Mouse (Mus musculus) lung, postnatal 0 days (tissue): ENCODE results near the gene Fam135a. TPM values are rescaled to one million over a fixed set of nuclear protein-coding genes. Genes with fewer than 3 reads are reported as not detected.
A peak's percentile ranks its signal among the peaks of the same experiment; 100 is the strongest.

Experiments
- ATAC-seq: fragments of 200-750 bp; cut with Nextera tagmentation; 2 replicates; pipeline ENCODE4 v1.8.0; 2017; ENCODE audit warnings: moderate library complexity
- DNase-seq: peaks from one replicate; pipeline ENCODE4 v3.0.0-alpha.2; 2016; ENCODE audit warnings: low spot score
- H3K27ac ChIP-seq: fragments of 300-500 bp; sonication (generic); 2 replicates; pipeline ENCODE4 v1.5.1; 2014; ENCODE audit warnings: antibody characterized with exemption, mild to moderate bottlenecking, low read length, mixed read lengths
- H3K27me3 ChIP-seq: fragments of 300-500 bp; sonication (generic); replicated peaks from 2 replicates; pipeline ENCODE4 v1.6.1; 2014; ENCODE audit warnings: low read length, mixed read lengths; ENCODE audit not compliant: insufficient read depth
- H3K36me3 ChIP-seq: fragments of 300-500 bp; sonication (generic); 2 replicates; pipeline ENCODE4 v1.6.1; 2014; ENCODE audit warnings: low read length, mixed read lengths; ENCODE audit not compliant: insufficient read depth
- H3K4me1 ChIP-seq: fragments of 300-500 bp; sonication (generic); 2 replicates; pipeline ENCODE4 v1.6.1; 2014; ENCODE audit warnings: antibody characterized with exemption, low read depth, low read length, mixed read lengths; ENCODE audit not compliant: insufficient read depth
- H3K4me2 ChIP-seq: fragments of 300-500 bp; sonication (generic); replicated peaks from 2 replicates; pipeline ENCODE4 v1.6.1; 2014; ENCODE audit warnings: low read depth, mild to moderate bottlenecking, low read length, moderate library complexity, mixed read lengths
- H3K4me3 ChIP-seq: fragments of 300-500 bp; sonication (generic); 2 replicates; pipeline ENCODE4 v1.5.1; 2014; ENCODE audit warnings: low read depth, low read length
- H3K9ac ChIP-seq: fragments of 300-500 bp; sonication (generic); replicated peaks from 2 replicates; pipeline ENCODE4 v1.6.1; 2014; ENCODE audit warnings: low read depth, mild to moderate bottlenecking
- H3K9me3 ChIP-seq: fragments of 300-500 bp; sonication (generic); 2 replicates; pipeline ENCODE4 v1.6.1; 2016; ENCODE audit warnings: low read length, mixed read lengths
- CTCF ChIP-seq: IDR thresholded peaks from 2 replicates; pipeline ENCODE4 v1.5.1; 2016; ENCODE audit warnings: antibody characterized with exemption, mild to moderate bottlenecking
- EP300 ChIP-seq: IDR thresholded peaks from 2 replicates; pipeline ENCODE4 v1.6.1; 2016; ENCODE audit warnings: antibody characterized with exemption, mild to moderate bottlenecking, control low read depth
- WGBS: fragments of 180-500 bp; shearing (Covaris S2); extraction: QIAGEN DNeasy Blood & Tissue Kit; methylation state at CpG from one replicate; pipeline ENCODE4 v1.1.7; 2014; 5-methylcytosine and 5-hydroxymethylcytosine counted together
- polyA plus RNA-seq: library from polyadenylated mRNA; unstranded; fragments of >200 nt; fragmentation: Nextera tagmentation; extraction: Ambion mirVana; gene quantifications from 2 replicates; pipeline ENCODE4 v1.2.1, GENCODE M21; 2015

Fam135a gene
- polyA plus RNA-seq, 1 experiment from 2014 or later = 15.2 TPM

GRCm38 (mm10) chr1:24005070-24005804, 94.9 kb downstream of the Fam135a start, which contains the start of gene Sdhaf4:
Gene Sdhaf4 (minus strand): TSS chr1:24005656.
- ATAC-seq = peak; percentile 92
- under 1% methylated on average over 39 of the region's 47 CpGs for WGBS

GRCm38 (mm10) chr1:23999318-23999717, 100.8 kb downstream of the Fam135a start:
- ATAC-seq (no peak), DNase-seq (no peak)
- TF ChIP-seq EP300 (no peak), CTCF (no peak)
- no peaks in the 10 kb centered on the region for H3K9me3 ChIP-seq
- WGBS = 98% methylated on average over 5 of the region's 5 CpGs
- H3K4me2 ChIP-seq = no peak overlapping the region
- H3K4me3 ChIP-seq = no peak overlapping the region
- no peaks in the 10 kb centered on the region for H3K4me1 ChIP-seq
- no peak overlapping the region for H3K9ac ChIP-seq
- no peaks in the 10 kb centered on the region for H3K27me3 ChIP-seq
- H3K27ac ChIP-seq = no peak overlapping the region
- peaks cover 10% of the 10 kb centered on the region for H3K36me3 ChIP-seq

More at GRCm38 (mm10) chr1:24005070-24005804, 94.9 kb downstream of the Fam135a start, which contains the start of gene Sdhaf4:
- Histone ChIP-seq H3K4me3 (peak within 1 kb of the TSS; percentile 79), H3K9ac (peak within 1 kb of the TSS; percentile 65), H3K36me3 (peaks cover 4% of the 10 kb centered on the region; the same call in 1 of the 2 replicates), H3K27me3 (no peaks in the 10 kb centered on the region), H3K4me2 (peak within 1 kb of the TSS; percentile 59), H3K4me1 (no peaks in the 10 kb centered on the region), H3K9me3 (no peaks in the 10 kb centered on the region), H3K27ac (peak within 1 kb of the TSS; percentile 82)
- peak; percentile 95 for DNase-seq
- TF ChIP-seq EP300 (no peak), CTCF (no peak)

- H3K9me3 ChIP-seq = no peaks in the 10 kb centered on the region
- ATAC-seq = no peak
- H3K9ac ChIP-seq = no peak overlapping the region
- no peaks in the 10 kb centered on the region for H3K4me1 ChIP-seq
- TF ChIP-seq EP300 (no peak), CTCF (no peak)
- H3K27me3 ChIP-seq = no peaks in the 10 kb centered on the region
- 97% methylated on average over 7 of the region's 7 CpGs for WGBS
- peaks cover 10% of the 10 kb centered on the region for H3K36me3 ChIP-seq
- no peak overlapping the region for H3K27ac ChIP-seq
- H3K4me2 ChIP-seq = no peak overlapping the region
- no peak for DNase-seq
- H3K4me3 ChIP-seq = no peak overlapping the region
Measured at GRCm38 (mm10) chr1:23998866-23999265, 101.3 kb downstream of the Fam135a start.

GRCm38 (mm10) chr1:23998120-23998810, 101.9 kb downstream of the Fam135a start:
- H3K36me3 ChIP-seq = peaks cover 10% of the 10 kb centered on the region
- no peaks in the 10 kb centered on the region for H3K9me3 ChIP-seq
- H3K27me3 ChIP-seq = no peaks in the 10 kb centered on the region
- no peaks in the 10 kb centered on the region for H3K4me1 ChIP-seq
- 91% methylated on average over 7 of the region's 7 CpGs for WGBS
- H3K4me3 ChIP-seq = no peak overlapping the region
- H3K9ac ChIP-seq = no peak overlapping the region
- TF ChIP-seq EP300 (no peak), CTCF (no peak)
- no peak for ATAC-seq
- no peak for DNase-seq
- no peak overlapping the region for H3K4me2 ChIP-seq
- H3K27ac ChIP-seq = no peak overlapping the region

GRCm38 (mm10) chr1:23997493-23997892, 102.6 kb downstream of the Fam135a start:
- Histone ChIP-seq H3K27me3 (no peaks in the 10 kb centered on the region), H3K4me2 (no peak overlapping the region), H3K27ac (no peak overlapping the region), H3K4me3 (no peak overlapping the region), H3K9ac (no peak overlapping the region), H3K4me1 (no peaks in the 10 kb centered on the region), H3K9me3 (no peaks in the 10 kb centered on the region), H3K36me3 (peaks cover 10% of the 10 kb centered on the region)
- 92% methylated on average over 3 of the region's 3 CpGs for WGBS
- TF ChIP-seq CTCF = no peak
- no peak for TF ChIP-seq EP300
- ATAC-seq = no peak
- DNase-seq = no peak

- Histone ChIP-seq H3K36me3 (peaks cover 6% of the 10 kb centered on the region; the same call in 1 of the 2 replicates), H3K9ac (no peak overlapping the region), H3K27me3 (no peaks in the 10 kb centered on the region), H3K4me2 (no peak overlapping the region), H3K4me3 (no peak overlapping the region), H3K9me3 (no peaks in the 10 kb centered on the region), H3K4me1 (no peaks in the 10 kb centered on the region), H3K27ac (no peak overlapping the region)
- DNase-seq (no peak), ATAC-seq (no peak)
- WGBS = 79% methylated on average over 4 of the region's 4 CpGs
- TF ChIP-seq CTCF (0 out of 2 replicates have a peak, but pooled peaks have one; percentile 2), EP300 (no peak)
Measured at GRCm38 (mm10) chr1:23995420-23995819, 104.7 kb downstream of the Fam135a start.
